Mouse (Mus musculus) C2C12 (cell line): ENCODE results near the gene Cacna2d3.

Source experiments
- CEBPB ChIP-seq: IDR thresholded peaks from one replicate; pipeline ENCODE4 v1.6.1; 2011; ENCODE audit warnings: low read depth, mild to moderate bottlenecking, control low read depth, moderate library complexity
- CTCF ChIP-seq: IDR thresholded peaks from one replicate; pipeline ENCODE4 v1.5.1; 2011; ENCODE audit not compliant: control insufficient read depth, insufficient read depth, insufficient read length
- FOSL1 ChIP-seq: IDR thresholded peaks from one replicate; pipeline ENCODE4 v1.8.0; 2011; ENCODE audit warnings: mild to moderate bottlenecking, low read length; ENCODE audit not compliant: poor library complexity, insufficient read depth, severe bottlenecking
- MYOG ChIP-seq: IDR thresholded peaks from one replicate; pipeline ENCODE4 v1.6.1; 2011; ENCODE audit not compliant: control insufficient read depth, insufficient read length; ENCODE audit errors: extremely low read depth
- USF1 ChIP-seq: IDR thresholded peaks from one replicate; pipeline ENCODE4 v1.6.1; 2011; ENCODE audit warnings: low read depth, mild to moderate bottlenecking, control low read depth, moderate library complexity

GRCm38 (mm10) chr14:29519751-29520669 is 201.7 kb downstream of the Cacna2d3 start:
- TF ChIP-seq CEBPB = no peak
- no peak for TF ChIP-seq FOSL1
- no peak for TF ChIP-seq CTCF
- TF ChIP-seq MYOG = no peak
- TF ChIP-seq USF1 = no peak
